Mouse (Mus musculus): ENCODE measurements around the gene Cachd1. TPM values are rescaled to one million over a fixed set of nuclear protein-coding genes. Genes with fewer than 3 reads are reported as not detected.

The Cachd1 gene
- polyA plus RNA-seq, 1 experiment from 2014 or later: 50.0 TPM

- Histone ChIP-seq H3K4me3 (replicated peaks; ENCODE audit: low read depth, low read length) (no peak overlapping the region), H3K36me3 (ENCODE audit: control insufficient read depth, insufficient read depth, low read length) (no peaks in the 10 kb centered on the region), H3K27ac (replicated peaks; ENCODE audit: low read depth, low read length) (no peak overlapping the region), H3K4me1 (ENCODE audit: control insufficient read depth, insufficient read depth, low read length) (0 out of 2 replicates have a peak, but pooled peaks cover 5% of the 10 kb centered on the region), H3K4me2 (ENCODE audit: low read length) (no peak overlapping the region), H3K9me3 (ENCODE audit: control insufficient read depth, low read length) (no peaks in the 10 kb centered on the region), H3K9ac (replicated peaks; ENCODE audit: low read length) (no peak overlapping the region), H3K27me3 (ENCODE audit: control insufficient read depth, insufficient read depth, low read length) (no peaks in the 10 kb centered on the region)
- ATAC-seq (ENCODE audit: low FRiP score, low TSS enrichment) (no peak), DNase-seq (no peak)
- WGBS: 91% methylated on average over 4 of the region's 4 CpGs
These were observed 295.1 kb downstream of the Cachd1 start for GRCm38 (mm10) chr4:101071570-101071969.

GRCm38 (mm10) chr4:101076425-101076824 is 299.9 kb downstream of the Cachd1 start:
- no peaks in the 10 kb centered on the region for H3K27me3 ChIP-seq (ENCODE audit: control insufficient read depth, insufficient read depth, low read length)
- H3K9me3 ChIP-seq (ENCODE audit: control insufficient read depth, low read length): no peaks in the 10 kb centered on the region
- H3K27ac ChIP-seq (replicated peaks; ENCODE audit: low read depth, low read length): no peak overlapping the region
- DNase-seq: peak; percentile 11
- H3K4me1 ChIP-seq (ENCODE audit: control insufficient read depth, insufficient read depth, low read length): no peaks in the 10 kb centered on the region
- no peak for ATAC-seq (ENCODE audit: low FRiP score, low TSS enrichment)
- H3K4me2 ChIP-seq (ENCODE audit: low read length): no peak overlapping the region
- H3K36me3 ChIP-seq (ENCODE audit: control insufficient read depth, insufficient read depth, low read length): no peaks in the 10 kb centered on the region
- 17% methylated on average over 3 of the region's 3 CpGs for WGBS
- no peak overlapping the region for H3K9ac ChIP-seq (replicated peaks; ENCODE audit: low read length)
- no peak overlapping the region for H3K4me3 ChIP-seq (replicated peaks; ENCODE audit: low read depth, low read length)

Other genes starting within 250 kb of the Cachd1 start
- gene Gm10577, start 244.0 kb downstream of the Cachd1 start, polyA plus RNA-seq (2014; fragmentation: Nextera tagmentation; extraction: Ambion mirVana): not detected in 2 replicates